Mouse (Mus musculus): Measurements from ENCODE around the gene Htr3a.

DNA sequence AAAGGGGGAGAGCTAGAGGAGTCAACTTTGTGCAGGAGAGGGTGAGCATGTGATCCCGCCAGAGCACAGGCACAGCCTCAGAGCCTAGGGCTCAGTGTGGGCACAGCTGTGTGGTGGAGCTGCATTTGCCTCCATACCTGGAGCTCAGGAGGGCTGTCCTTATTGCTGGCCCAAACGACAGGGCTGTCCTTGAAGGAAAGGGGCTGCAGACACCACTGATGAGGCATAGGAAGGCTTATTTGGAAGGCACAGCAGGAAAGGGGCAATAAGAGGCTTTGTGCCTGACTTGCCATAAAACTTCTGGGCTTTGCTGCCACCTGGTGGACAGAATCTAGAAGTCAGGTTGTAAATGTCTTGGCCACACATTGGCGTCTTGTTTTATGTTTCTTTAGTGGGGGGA is 16.9 kb downstream of the Htr3a start:
- TF ChIP-seq EP300 (IDR thresholded peaks at IDR 0.05; ENCODE audit: low read depth) (no peak), CTCF (IDR thresholded peaks at IDR 0.05; ENCODE audit: low read depth) (peak; percentile 84)
